Mouse (Mus musculus) ES-E14 (cell line): ENCODE data around the gene Nfkbie.

ENCODE experiments used
- CHD2 ChIP-seq: IDR thresholded peaks from 2 replicates; pipeline ENCODE4 v1.6.1; 2014; ENCODE audit warnings: mild to moderate bottlenecking, low read depth, low read length, inconsistent platforms
- HCFC1 ChIP-seq: IDR thresholded peaks from 2 replicates; pipeline ENCODE4 v1.6.1; 2012; ENCODE audit warnings: low read length, inconsistent platforms, borderline replicate concordance; ENCODE audit not compliant: insufficient read depth
- MAFK ChIP-seq: IDR thresholded peaks from 2 replicates; pipeline ENCODE4 v1.6.1; 2014; ENCODE audit warnings: mild to moderate bottlenecking, low read depth, low read length, inconsistent platforms; ENCODE audit not compliant: insufficient read depth
- ZC3H11A ChIP-seq: IDR thresholded peaks from 2 replicates; pipeline ENCODE4 v1.6.1; 2012; ENCODE audit warnings: low read depth, mild to moderate bottlenecking, inconsistent platforms, low read length, borderline replicate concordance
- ZNF384 ChIP-seq: IDR thresholded peaks from 2 replicates; pipeline ENCODE4 v1.6.1; 2012; ENCODE audit warnings: low read depth, low read length, inconsistent platforms

GRCm38 (mm10) chr17:45575123-45575897 lies 19.8 kb downstream of the Nfkbie start:
- TF ChIP-seq CHD2: no peak
- no peak for TF ChIP-seq HCFC1
- TF ChIP-seq MAFK: no peak
- TF ChIP-seq ZNF384: no peak
- TF ChIP-seq ZC3H11A: no peak
